8 mouse cellular contexts compared by ENCODE assay signal in the genomic region with DNA sequence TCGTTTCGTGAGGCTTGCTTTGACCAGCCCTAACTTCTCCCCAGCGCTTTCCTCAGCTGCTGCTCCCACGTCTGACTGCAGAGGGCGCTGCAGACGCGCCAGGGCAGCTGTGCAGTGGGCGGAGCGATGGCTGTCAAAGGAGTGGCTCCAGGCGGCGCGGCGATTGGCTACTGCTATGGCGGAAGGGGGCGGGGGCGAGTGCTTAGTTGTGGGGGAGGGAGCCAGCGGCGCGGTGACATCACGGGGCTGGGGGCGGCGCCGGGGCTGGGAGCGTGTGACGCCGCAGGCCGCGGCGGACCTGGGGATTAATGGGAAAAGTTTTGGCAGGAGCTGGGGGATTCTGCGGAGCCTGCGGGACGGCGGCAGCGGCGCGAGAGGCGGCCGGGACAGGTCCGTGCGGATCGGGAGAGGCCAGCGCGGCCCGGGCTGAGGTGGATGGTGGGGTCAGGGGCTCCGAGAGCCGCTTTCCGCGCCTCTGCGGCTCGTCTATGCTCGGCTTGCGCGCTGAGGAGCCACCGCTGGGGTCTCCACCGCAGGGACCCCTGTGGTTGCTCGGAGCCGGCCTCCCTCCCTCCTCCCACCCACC. TPM values are rescaled to one million over a fixed set of nuclear protein-coding genes. Genes with fewer than 3 reads are reported as not detected.
DNase-seq lines count a peak whose midpoint lies in the region; ATAC-seq lines count a peak whose summit lies in the region.

A gene (plus strand): TSS at position 226 of the 586 bp plus-strand sequence.

- peak within 1 kb of the TSS; percentile 79 for H3K9ac ChIP-seq in hindbrain, embryonic 11.5 days (ENCODE audit: low read depth, low read length)

- peak; percentile 98 for DNase-seq in MN1 (ENCODE audit: low spot score)
- DNase-seq in cerebellum, adult 9-10 months, result peak; percentile 96
- peak; percentile 91 to 99 for DNase-seq in frontal cortex, adult 2 months (ENCODE audit: extremely low spot score in 1 of 2, low spot score in 1 of 2)
- peak; percentile 99 for DNase-seq in hindbrain, embryonic 11.5 days (ENCODE audit: low spot score)
- peak; percentile 99 for DNase-seq in layer of hippocampus, postnatal 10 days (ENCODE audit: low spot score in 2 of 2)
- peak; percentile 99 for DNase-seq in lung, postnatal 10 days
- DNase-seq in ovary, postnatal 36 days (ENCODE audit: low spot score), result peak; percentile 99
- DNase-seq in thymus, postnatal 25 days, result peak; percentile 99

- H3K4me1 ChIP-seq in hindbrain, embryonic 11.5 days (replicated peaks; ENCODE audit: control insufficient read depth, insufficient read depth, low read length), result no peaks in the 10 kb centered on the region

- WGBS in hindbrain, embryonic 11.5 days, result under 1% methylated on average over 51 of the region's 57 CpGs

- peak within 1 kb of the TSS; percentile 77 for H3K4me3 ChIP-seq in hindbrain, embryonic 11.5 days (ENCODE audit: low read depth, low read length)

- H3K27me3 ChIP-seq in hindbrain, embryonic 11.5 days (ENCODE audit: control insufficient read depth, insufficient read depth, low read length), result no peaks in the 10 kb centered on the region

- no peaks in the 10 kb centered on the region for H3K9me3 ChIP-seq in hindbrain, embryonic 11.5 days (ENCODE audit: control insufficient read depth, low read length)

- H3K36me3 ChIP-seq in hindbrain, embryonic 11.5 days (ENCODE audit: control insufficient read depth, insufficient read depth, low read length), result no peaks in the 10 kb centered on the region

- H3K27ac ChIP-seq in hindbrain, embryonic 11.5 days (ENCODE audit: low read depth, low read length), result 0 out of 2 replicates have a peak within 1 kb of the TSS, but pooled peaks have one; percentile 54

- ATAC-seq in hindbrain, embryonic 11.5 days (ENCODE audit: low FRiP score), result peak; percentile 94

- H3K4me2 ChIP-seq in hindbrain, embryonic 11.5 days (replicated peaks; ENCODE audit: low read depth, low read length), result peak within 1 kb of the TSS; percentile 92

RNA-seq across cellular contexts. Expression of the gene that starts here (rescaled TPM):
- 21.2 and 22.9 TPM in 2 replicates for polyA plus RNA-seq in frontal cortex, adult 2 months (2012; rRNA removed)
- polyA plus RNA-seq in hindbrain, embryonic 11.5 days (2014; fragmentation: Nextera tagmentation; extraction: Ambion mirVana), result 1.7 and 3.5 TPM in 2 replicates
- total RNA-seq in layer of hippocampus, postnatal 10 days (2021), result 10 to 100 TPM; 25.8 to 29.0 TPM

Comparison
In these comparisons a context has a peak if more than half of its experiments do, and no peak if none do; other contexts are left out.
1. Peak in every context shown above with its lines: DNase-seq, ATAC-seq, H3K4me3 ChIP-seq and H3K27ac ChIP-seq.